In genomic region chr2:28514489-28514888, GRCm38 (mm10) we compare ENCODE assay signal across 8 mouse cellular contexts. TPM values are rescaled to one million over a fixed set of nuclear protein-coding genes. Genes with fewer than 3 reads are reported as not detected.
DNase-seq lines count a peak whose midpoint lies in the region; ATAC-seq lines count a peak whose summit lies in the region.

No protein-coding gene starts in this region.

- no peak for ATAC-seq in embryonic facial prominence, embryonic 14.5 days (ENCODE audit: low read depth)
- no peak for ATAC-seq in heart, embryonic 14.5 days (ENCODE audit: insufficient number of reproducible peaks, insufficient read depth, low FRiP score, low read depth)
- ATAC-seq in neural tube, embryonic 13.5 days (ENCODE audit: low read depth): 0 out of 2 replicates have a peak, but pooled peaks have one; percentile 4

- peak overlapping the region; percentile 90 for H3K9ac ChIP-seq in embryonic facial prominence, embryonic 14.5 days (ENCODE audit: low read depth, low read length)
- 0 out of 2 replicates have a peak overlapping the region, but pooled peaks have one; percentile 35 for H3K9ac ChIP-seq in heart, embryonic 14.5 days (ENCODE audit: low read length)
- peak overlapping the region; percentile 99 for H3K9ac ChIP-seq in neural tube, embryonic 13.5 days

- WGBS in embryonic facial prominence, embryonic 14.5 days: 19% methylated on average over 5 of the region's 5 CpGs
- 22% methylated on average over 5 of the region's 5 CpGs for WGBS in heart, embryonic 14.5 days
- WGBS in neural tube, embryonic 13.5 days: 21% methylated on average over 5 of the region's 5 CpGs

- peaks cover 7% of the 10 kb centered on the region; the same call in 1 of the 2 replicates for H3K4me1 ChIP-seq in embryonic facial prominence, embryonic 14.5 days (ENCODE audit: control insufficient read depth, insufficient read depth, low read length)
- H3K4me1 ChIP-seq in heart, embryonic 14.5 days (ENCODE audit: control insufficient read depth in 2 of 2, insufficient read depth in 2 of 2, low read length in 2 of 2): peaks cover 11 to 19% of the 10 kb centered on the region in 2 experiments
- peaks cover 63% of the 10 kb centered on the region for H3K4me1 ChIP-seq in neural tube, embryonic 13.5 days (replicated peaks)

- no peaks in the 10 kb centered on the region for H3K9me3 ChIP-seq in embryonic facial prominence, embryonic 14.5 days (ENCODE audit: control insufficient read depth, low read length)
- no peaks in the 10 kb centered on the region for H3K9me3 ChIP-seq in heart, embryonic 14.5 days (ENCODE audit: control insufficient read depth, low read length)
- H3K9me3 ChIP-seq in neural tube, embryonic 13.5 days: no peaks in the 10 kb centered on the region

- peak; percentile 95 for DNase-seq in CD4-positive, CD25-positive, alpha-beta regulatory T cell, adult 2 months (ENCODE audit: low read depth, low spot score)
- peak; percentile 83 to 87 for DNase-seq in adrenal gland, postnatal 36 days
- peak; percentile 86 for DNase-seq in embryonic facial prominence, embryonic 14.5 days (ENCODE audit: low spot score)
- peak; percentile 93 for DNase-seq in kidney, postnatal 10 days
- DNase-seq in lung, adult 18-20 months: peak; percentile 82 to 87
- peak; percentile 74 for DNase-seq in testis, postnatal 14 days (ENCODE audit: low spot score)

- peak overlapping the region; percentile 94 for H3K4me2 ChIP-seq in embryonic facial prominence, embryonic 14.5 days (ENCODE audit: low read depth, low read length)
- peak overlapping the region; percentile 100 for H3K4me2 ChIP-seq in heart, embryonic 14.5 days (ENCODE audit: low read length)
- H3K4me2 ChIP-seq in neural tube, embryonic 13.5 days: peak overlapping the region; percentile 92

- 0 out of 2 replicates have a peak, but pooled peaks cover 5% of the 10 kb centered on the region for H3K36me3 ChIP-seq in embryonic facial prominence, embryonic 14.5 days (ENCODE audit: control insufficient read depth, insufficient read depth, low read length)
- H3K36me3 ChIP-seq in heart, embryonic 14.5 days (ENCODE audit: control insufficient read depth, insufficient read depth, low read length): no peaks in the 10 kb centered on the region
- H3K36me3 ChIP-seq in neural tube, embryonic 13.5 days: peaks cover 22% of the 10 kb centered on the region; the same call in 1 of the 2 replicates

- H3K27me3 ChIP-seq in embryonic facial prominence, embryonic 14.5 days (replicated peaks; ENCODE audit: control insufficient read depth, insufficient read depth, low read length): no peaks in the 10 kb centered on the region
- no peaks in the 10 kb centered on the region for H3K27me3 ChIP-seq in heart, embryonic 14.5 days (ENCODE audit: control insufficient read depth, insufficient read depth, low read length)
- H3K27me3 ChIP-seq in neural tube, embryonic 13.5 days: no peaks in the 10 kb centered on the region

- peak overlapping the region; percentile 82 for H3K4me3 ChIP-seq in embryonic facial prominence, embryonic 14.5 days (ENCODE audit: low read depth, low read length)
- peak overlapping the region in 1 of 2 experiments; percentile 71; a peak in 1 of 4 replicates for H3K4me3 ChIP-seq in heart, embryonic 14.5 days (ENCODE audit: control insufficient read depth in 1 of 2, insufficient read depth in 1 of 2, low read depth in 1 of 2, low read length in 2 of 2)
- H3K4me3 ChIP-seq in neural tube, embryonic 13.5 days: peak overlapping the region; percentile 92

- H3K27ac ChIP-seq in embryonic facial prominence, embryonic 14.5 days (replicated peaks; ENCODE audit: low read depth, low read length): no peak overlapping the region
- H3K27ac ChIP-seq in heart, embryonic 14.5 days (replicated peaks in 1 of 2; ENCODE audit: control insufficient read depth in 1 of 2, insufficient read depth in 1 of 2, low read depth in 2 of 2, low read length in 2 of 2): no peak overlapping the region
- peak overlapping the region; percentile 93 for H3K27ac ChIP-seq in neural tube, embryonic 13.5 days (replicated peaks)

RNA-seq across cellular contexts. Expression of gene Ralgds, which starts 1.6 kb away (rescaled TPM):
- total RNA-seq in adrenal gland, postnatal 36 days (2021): 10 to 100 TPM; 23.3 to 27.9 TPM
- 59.3 and 67.5 TPM in 2 replicates for polyA plus RNA-seq in embryonic facial prominence, embryonic 14.5 days (2014; fragmentation: Nextera tagmentation; extraction: Ambion mirVana)
- 20.1 and 21.1 TPM in 2 replicates for polyA plus RNA-seq in heart, embryonic 14.5 days (2014; fragmentation: Nextera tagmentation; extraction: Ambion mirVana)
- polyA plus RNA-seq in neural tube, embryonic 13.5 days (2015; fragmentation: Nextera tagmentation; extraction: Ambion mirVana): 86.3 and 90.7 TPM in 2 replicates

RNA-seq across cellular contexts. Expression of gene Gm10134, which starts 8.6 kb away (rescaled TPM):
- 1 to 10 TPM; 2.6 to 3.3 TPM for total RNA-seq in adrenal gland, postnatal 36 days (2021)
- 2.7 TPM in 1 of 2 replicates, not detected in the other for polyA plus RNA-seq in embryonic facial prominence, embryonic 14.5 days (2014; fragmentation: Nextera tagmentation; extraction: Ambion mirVana)
- 0.86 and 1.1 TPM in 2 replicates for polyA plus RNA-seq in heart, embryonic 14.5 days (2014; fragmentation: Nextera tagmentation; extraction: Ambion mirVana)
- 2.6 and 4.0 TPM in 2 replicates for polyA plus RNA-seq in neural tube, embryonic 13.5 days (2015; fragmentation: Nextera tagmentation; extraction: Ambion mirVana)

RNA-seq across cellular contexts. Expression of gene Gbgt1, which starts 17.8 kb away (rescaled TPM):
- 1 to 10 TPM; 3.7 to 4.3 TPM for total RNA-seq in adrenal gland, postnatal 36 days (2021)
- polyA plus RNA-seq in embryonic facial prominence, embryonic 14.5 days (2014; fragmentation: Nextera tagmentation; extraction: Ambion mirVana): 1.3 and 1.7 TPM in 2 replicates
- not detected in 2 replicates for polyA plus RNA-seq in heart, embryonic 14.5 days (2014; fragmentation: Nextera tagmentation; extraction: Ambion mirVana)
- 1.6 and 1.7 TPM in 2 replicates for polyA plus RNA-seq in neural tube, embryonic 13.5 days (2015; fragmentation: Nextera tagmentation; extraction: Ambion mirVana)

RNA-seq across cellular contexts. Expression of gene Mrps2, which starts 46.6 kb away (rescaled TPM):
- total RNA-seq in adrenal gland, postnatal 36 days (2021): 10 to 100 TPM; 51.1 to 56.2 TPM
- polyA plus RNA-seq in embryonic facial prominence, embryonic 14.5 days (2014; fragmentation: Nextera tagmentation; extraction: Ambion mirVana): 50.5 and 55.5 TPM in 2 replicates
- 47.9 and 50.9 TPM in 2 replicates for polyA plus RNA-seq in heart, embryonic 14.5 days (2014; fragmentation: Nextera tagmentation; extraction: Ambion mirVana)
- polyA plus RNA-seq in neural tube, embryonic 13.5 days (2015; fragmentation: Nextera tagmentation; extraction: Ambion mirVana): 52.7 and 56.2 TPM in 2 replicates

RNA-seq across cellular contexts. Expression of gene 1700007K13Rik, which starts 48.4 kb away (rescaled TPM):
- total RNA-seq in adrenal gland, postnatal 36 days (2021): not detected
- 1.7 and 5.9 TPM in 2 replicates for polyA plus RNA-seq in embryonic facial prominence, embryonic 14.5 days (2014; fragmentation: Nextera tagmentation; extraction: Ambion mirVana)
- polyA plus RNA-seq in heart, embryonic 14.5 days (2014; fragmentation: Nextera tagmentation; extraction: Ambion mirVana): 0.43 TPM in 1 of 2 replicates, not detected in the other
- polyA plus RNA-seq in neural tube, embryonic 13.5 days (2015; fragmentation: Nextera tagmentation; extraction: Ambion mirVana): 2.6 and 2.8 TPM in 2 replicates

Comparison
In these comparisons a context has a peak if more than half of its experiments do, and no peak if none do; other contexts are left out.
1. H3K9ac ChIP-seq: peak in every context shown above with its lines; median percentile 99 in neural tube, embryonic 13.5 days; 90 in embryonic facial prominence, embryonic 14.5 days; 35 in heart, embryonic 14.5 days.